Comparison of ENCODE assay signal across 8 mouse cellular contexts in the genomic region with DNA sequence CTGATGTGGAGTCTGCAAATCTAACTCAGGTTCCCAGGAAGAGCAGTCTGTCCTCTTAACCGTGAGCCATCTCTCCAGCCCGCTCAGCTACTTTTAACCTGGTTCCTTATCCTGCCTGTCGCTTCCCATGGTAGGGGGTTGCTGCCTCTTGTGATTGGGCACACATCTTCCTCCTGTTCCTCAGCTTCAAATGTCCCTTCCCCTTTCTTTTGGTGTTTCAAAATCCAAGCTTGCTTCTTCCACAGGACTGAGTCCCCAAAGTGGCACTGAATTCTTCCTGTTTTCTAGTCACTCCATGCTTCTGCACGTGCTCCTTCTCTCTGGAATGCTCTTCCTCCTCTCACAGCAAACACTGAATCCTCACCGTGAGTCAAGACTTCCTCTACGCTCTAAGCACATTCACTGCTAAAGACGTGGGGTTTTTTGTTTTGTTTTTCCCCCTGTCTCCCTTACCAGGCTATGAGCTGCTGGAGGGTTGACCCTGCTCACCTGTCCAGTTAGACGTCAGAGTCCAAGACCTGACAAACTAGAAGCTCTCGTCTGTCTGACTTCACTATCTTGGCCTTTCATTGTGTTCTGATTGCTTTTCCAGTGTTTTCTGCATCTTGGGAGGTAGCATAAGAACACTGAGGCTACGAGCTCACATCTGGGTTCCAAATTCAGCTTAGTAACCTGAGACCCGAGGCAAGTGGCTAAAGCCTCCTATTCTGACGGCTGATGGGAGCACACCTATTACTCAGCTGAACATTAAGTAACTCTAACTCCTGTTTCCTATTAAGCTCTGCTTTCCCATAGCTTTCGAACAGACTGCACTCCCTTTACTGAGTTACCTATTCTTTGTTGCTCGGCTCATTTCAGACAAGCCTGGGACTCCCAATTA. TPM values are rescaled to one million over a fixed set of nuclear protein-coding genes. Genes with fewer than 3 reads are reported as not detected.
DNase-seq lines count a peak whose midpoint lies in the region; ATAC-seq and TF ChIP-seq lines count a peak whose summit lies in the region.

No protein-coding gene starts in this region.

- peaks cover 56% of the 10 kb centered on the region for H3K36me3 ChIP-seq in lung, embryonic 14.5 days (ENCODE audit: insufficient read depth)
- H3K36me3 ChIP-seq in forebrain, embryonic 10.5 days (replicated peaks) = peaks cover 66% of the 10 kb centered on the region
- H3K36me3 ChIP-seq in limb, embryonic 10.5 days = peaks cover 58% of the 10 kb centered on the region
- peaks cover 43% of the 10 kb centered on the region for H3K36me3 ChIP-seq in neural tube, embryonic 15.5 days

- peak overlapping the region; percentile 96 for H3K27ac ChIP-seq in lung, embryonic 14.5 days (ENCODE audit: low read depth)
- H3K27ac ChIP-seq in forebrain, embryonic 10.5 days = peak overlapping the region; percentile 96
- peak overlapping the region; percentile 91 for H3K27ac ChIP-seq in limb, embryonic 10.5 days
- peak overlapping the region; percentile 99 for H3K27ac ChIP-seq in neural tube, embryonic 15.5 days (replicated peaks)

- no peak for ATAC-seq in lung, embryonic 14.5 days (ENCODE audit: insufficient read depth)
- no peak for ATAC-seq in neural tube, embryonic 15.5 days (ENCODE audit: low FRiP score)

- H3K9me3 ChIP-seq in lung, embryonic 14.5 days (ENCODE audit: low read depth, low read length) = no peaks in the 10 kb centered on the region
- H3K9me3 ChIP-seq in forebrain, embryonic 10.5 days = no peaks in the 10 kb centered on the region
- no peaks in the 10 kb centered on the region for H3K9me3 ChIP-seq in limb, embryonic 10.5 days (replicated peaks)
- H3K9me3 ChIP-seq in neural tube, embryonic 15.5 days (replicated peaks) = no peaks in the 10 kb centered on the region

- 59% methylated on average over 14 of the region's 14 CpGs for WGBS in lung, embryonic 14.5 days
- WGBS in forebrain, embryonic 10.5 days = 75% methylated on average over 14 of the region's 14 CpGs
- WGBS in limb, embryonic 10.5 days = 67% methylated on average over 14 of the region's 14 CpGs
- WGBS in neural tube, embryonic 15.5 days = 83% methylated on average over 14 of the region's 14 CpGs

- peak overlapping the region; percentile 58 for H3K9ac ChIP-seq in lung, embryonic 14.5 days
- H3K9ac ChIP-seq in neural tube, embryonic 15.5 days (replicated peaks) = peak overlapping the region; percentile 70; the same call in 1 of the 2 replicates

- DNase-seq in lung, embryonic 14.5 days = no peak
- no peak for DNase-seq in lung, postnatal 25 days (ENCODE audit: low spot score)
- no peak for DNase-seq in forebrain, embryonic 10.5 days (ENCODE audit: extremely low spot score, low spot score)
- DNase-seq in limb, embryonic 10.5 days (ENCODE audit: low spot score) = no peak
- no peak for DNase-seq in frontal cortex, postnatal 10 days (ENCODE audit: low spot score in 2 of 2)
- no peak for DNase-seq in spleen, postnatal 36 days (ENCODE audit: low spot score in 2 of 2)
- DNase-seq in spleen, postnatal 10 days (ENCODE audit: low spot score in 2 of 2) = no peak

- no peaks in the 10 kb centered on the region for H3K27me3 ChIP-seq in lung, embryonic 14.5 days (ENCODE audit: insufficient read depth, low read length)
- no peaks in the 10 kb centered on the region for H3K27me3 ChIP-seq in forebrain, embryonic 10.5 days (ENCODE audit: poor library complexity, severe bottlenecking)
- no peaks in the 10 kb centered on the region for H3K27me3 ChIP-seq in limb, embryonic 10.5 days (ENCODE audit: low read depth, poor library complexity, severe bottlenecking)
- H3K27me3 ChIP-seq in neural tube, embryonic 15.5 days (replicated peaks) = no peaks in the 10 kb centered on the region

- no peak for TF ChIP-seq CTCF in lung, embryonic 14.5 days (IDR thresholded peaks at IDR 0.05; ENCODE audit: low read depth)

- H3K4me2 ChIP-seq in lung, embryonic 14.5 days = peak overlapping the region; percentile 83
- peak overlapping the region; percentile 81 for H3K4me2 ChIP-seq in neural tube, embryonic 15.5 days

- peak overlapping the region; percentile 53 for H3K4me3 ChIP-seq in lung, embryonic 14.5 days (ENCODE audit: low read depth, low read length)
- H3K4me3 ChIP-seq in forebrain, embryonic 10.5 days = peak overlapping the region; percentile 72
- H3K4me3 ChIP-seq in limb, embryonic 10.5 days = peak overlapping the region; percentile 64
- peak overlapping the region; percentile 67 for H3K4me3 ChIP-seq in neural tube, embryonic 15.5 days (replicated peaks)

- 0 out of 2 replicates have a peak, but pooled peaks cover 7% of the 10 kb centered on the region for H3K4me1 ChIP-seq in lung, embryonic 14.5 days (ENCODE audit: insufficient read depth)
- peaks cover 47% of the 10 kb centered on the region for H3K4me1 ChIP-seq in forebrain, embryonic 10.5 days
- H3K4me1 ChIP-seq in limb, embryonic 10.5 days = peaks cover 37% of the 10 kb centered on the region
- H3K4me1 ChIP-seq in neural tube, embryonic 15.5 days = peaks cover 43% of the 10 kb centered on the region

RNA-seq across cellular contexts. Expression of a gene that starts 1.7 kb away (rescaled TPM):
- polyA plus RNA-seq in lung, embryonic 14.5 days (2014; fragmentation: Nextera tagmentation; extraction: Ambion mirVana) = 141 and 167 TPM in 2 replicates
- 176 and 181 TPM in 2 replicates for polyA plus RNA-seq in forebrain, embryonic 10.5 days (2016; fragmentation: Nextera tagmentation; extraction: Ambion mirVana)
- 182 and 196 TPM in 2 replicates for polyA plus RNA-seq in limb, embryonic 10.5 days (2016; fragmentation: Nextera tagmentation; extraction: Ambion mirVana)
- 159 and 165 TPM in 2 replicates for polyA plus RNA-seq in neural tube, embryonic 15.5 days (2015; fragmentation: Nextera tagmentation; extraction: Ambion mirVana)

RNA-seq across cellular contexts. Expression of a gene that starts 10.5 kb away (rescaled TPM):
- polyA plus RNA-seq in lung, embryonic 14.5 days (2014; fragmentation: Nextera tagmentation; extraction: Ambion mirVana) = 12.7 and 19.6 TPM in 2 replicates
- polyA plus RNA-seq in forebrain, embryonic 10.5 days (2016; fragmentation: Nextera tagmentation; extraction: Ambion mirVana) = 33.4 and 44.7 TPM in 2 replicates
- 67.8 and 75.6 TPM in 2 replicates for polyA plus RNA-seq in limb, embryonic 10.5 days (2016; fragmentation: Nextera tagmentation; extraction: Ambion mirVana)
- polyA plus RNA-seq in neural tube, embryonic 15.5 days (2015; fragmentation: Nextera tagmentation; extraction: Ambion mirVana) = 12.6 and 17.5 TPM in 2 replicates

RNA-seq across cellular contexts. Expression of a gene that starts 13.1 kb away (rescaled TPM):
- polyA plus RNA-seq in lung, embryonic 14.5 days (2014; fragmentation: Nextera tagmentation; extraction: Ambion mirVana) = 2,124 and 2,138 TPM in 2 replicates
- polyA plus RNA-seq in forebrain, embryonic 10.5 days (2016; fragmentation: Nextera tagmentation; extraction: Ambion mirVana) = 1,843 and 1,871 TPM in 2 replicates
- polyA plus RNA-seq in limb, embryonic 10.5 days (2016; fragmentation: Nextera tagmentation; extraction: Ambion mirVana) = 2,132 and 2,568 TPM in 2 replicates
- polyA plus RNA-seq in neural tube, embryonic 15.5 days (2015; fragmentation: Nextera tagmentation; extraction: Ambion mirVana) = 679 and 994 TPM in 2 replicates

RNA-seq across cellular contexts. Expression of a gene that starts 20.2 kb away (rescaled TPM):
- 128 and 133 TPM in 2 replicates for polyA plus RNA-seq in lung, embryonic 14.5 days (2014; fragmentation: Nextera tagmentation; extraction: Ambion mirVana)
- 138 TPM in 2 replicates for polyA plus RNA-seq in forebrain, embryonic 10.5 days (2016; fragmentation: Nextera tagmentation; extraction: Ambion mirVana)
- 136 and 160 TPM in 2 replicates for polyA plus RNA-seq in limb, embryonic 10.5 days (2016; fragmentation: Nextera tagmentation; extraction: Ambion mirVana)
- 169 and 174 TPM in 2 replicates for polyA plus RNA-seq in neural tube, embryonic 15.5 days (2015; fragmentation: Nextera tagmentation; extraction: Ambion mirVana)

RNA-seq across cellular contexts. Expression of a gene that starts 20.4 kb away (rescaled TPM):
- polyA plus RNA-seq in lung, embryonic 14.5 days (2014; fragmentation: Nextera tagmentation; extraction: Ambion mirVana) = 15.3 and 16.2 TPM in 2 replicates
- polyA plus RNA-seq in forebrain, embryonic 10.5 days (2016; fragmentation: Nextera tagmentation; extraction: Ambion mirVana) = 7.4 and 9.1 TPM in 2 replicates
- polyA plus RNA-seq in limb, embryonic 10.5 days (2016; fragmentation: Nextera tagmentation; extraction: Ambion mirVana) = 8.9 and 11.6 TPM in 2 replicates
- polyA plus RNA-seq in neural tube, embryonic 15.5 days (2015; fragmentation: Nextera tagmentation; extraction: Ambion mirVana) = 25.6 and 29.0 TPM in 2 replicates
